Mouse (Mus musculus): ENCODE results near the gene Vamp9. TPM values are rescaled to one million over a fixed set of nuclear protein-coding genes. Genes with fewer than 3 reads are reported as not detected.

Vamp9 gene
- polyA plus RNA-seq (2017; shearing (Covaris generic)), result not detected

GRCm38 (mm10) chr5:99906181-99906956 lies at the start of gene Vamp9:
TSS of gene Vamp9 (plus strand) at chr5:99906254.

GRCm38 (mm10) chr5:99978699-99979442 lies 72.8 kb downstream of the Vamp9 start, which contains the start of the genes Hnrnpd and 4930524J08Rik:
TSS of gene Hnrnpd (minus strand) at chr5:99978938.
TSS of gene 4930524J08Rik (plus strand) at chr5:99979061.

Other genes starting within 250 kb of the Vamp9 start
- gene Rasgef1b, start 177.2 kb upstream of the Vamp9 start, polyA plus RNA-seq (2017; shearing (Covaris generic)), result 6.8 TPM
- gene Hnrnpd, start 72.7 kb downstream of the Vamp9 start, polyA plus RNA-seq (2017; shearing (Covaris generic)), result 15.4 TPM
- gene 4930524J08Rik, start 72.8 kb downstream of the Vamp9 start, polyA plus RNA-seq (2017; shearing (Covaris generic)), result not detected
- 115 TPM for gene Hnrnpdl, start 133.4 kb downstream of the Vamp9 start, polyA plus RNA-seq (2017; shearing (Covaris generic))
- 34.7 TPM for gene Enoph1, start 133.7 kb downstream of the Vamp9 start, polyA plus RNA-seq (2017; shearing (Covaris generic))